Mouse (Mus musculus) frontal cortex, adult 2 months (tissue): Measurements from ENCODE around the gene Rec8. TPM values are rescaled to one million over a fixed set of nuclear protein-coding genes. Genes with fewer than 3 reads are reported as not detected.
A peak's percentile ranks its signal among the peaks of the same experiment; 100 is the strongest.

Experiments used
- DNase-seq, 2 experiments: peaks; one replicate each; pipeline ENCODE4 v3.0.0; 2022; ENCODE audit warnings: low spot score in 1 of 2; ENCODE audit errors: extremely low spot score in 1 of 2
- polyA plus RNA-seq: library from polyadenylated mRNA; depleted of rRNA; stranded (reverse); fragments of >200 nt; gene quantifications from 2 replicates; pipeline ENCODE4 v1.2.3, GENCODE M21; 2012

Gene Rec8
- polyA plus RNA-seq, 1 experiment: 17.2 TPM

DNA sequence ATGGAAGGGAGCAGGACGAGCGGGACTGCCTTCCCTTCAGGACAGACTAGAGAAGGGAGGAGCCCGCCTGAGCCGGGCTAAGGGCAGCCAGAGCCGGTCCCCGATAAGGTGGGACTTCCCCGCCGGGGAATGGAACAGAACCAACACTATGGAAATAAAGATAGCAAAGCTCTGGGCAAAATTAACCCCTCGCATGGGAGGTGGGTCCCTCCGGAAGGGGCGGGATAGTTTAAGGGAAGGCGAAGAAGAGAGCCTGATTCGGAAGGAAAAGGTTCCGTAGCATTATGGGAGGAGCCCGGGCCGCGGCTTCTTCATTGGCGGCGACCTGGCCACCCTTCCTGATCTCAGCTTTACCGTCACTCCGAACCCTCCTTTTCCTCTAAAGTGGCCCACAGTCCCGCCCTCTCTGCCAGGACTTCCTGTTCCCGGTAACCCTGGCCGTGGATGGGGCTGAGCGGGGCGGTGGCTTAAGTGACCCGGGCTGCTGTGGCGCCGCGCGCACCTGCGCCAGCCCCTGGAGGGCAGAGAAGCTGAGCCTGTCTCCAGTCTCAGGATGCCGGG lies 26.4 kb upstream of the Rec8 start, which contains the start of gene Rnf31:
TSS of gene Rnf31 (plus strand) at position 378 of the 561 bp plus-strand sequence.
- DNase-seq: peak; percentile 94 to 96

GRCm38 (mm10) chr14:55592226-55592625 lies 25.6 kb upstream of the Rec8 start:
- DNase-seq: no peak

DNA sequence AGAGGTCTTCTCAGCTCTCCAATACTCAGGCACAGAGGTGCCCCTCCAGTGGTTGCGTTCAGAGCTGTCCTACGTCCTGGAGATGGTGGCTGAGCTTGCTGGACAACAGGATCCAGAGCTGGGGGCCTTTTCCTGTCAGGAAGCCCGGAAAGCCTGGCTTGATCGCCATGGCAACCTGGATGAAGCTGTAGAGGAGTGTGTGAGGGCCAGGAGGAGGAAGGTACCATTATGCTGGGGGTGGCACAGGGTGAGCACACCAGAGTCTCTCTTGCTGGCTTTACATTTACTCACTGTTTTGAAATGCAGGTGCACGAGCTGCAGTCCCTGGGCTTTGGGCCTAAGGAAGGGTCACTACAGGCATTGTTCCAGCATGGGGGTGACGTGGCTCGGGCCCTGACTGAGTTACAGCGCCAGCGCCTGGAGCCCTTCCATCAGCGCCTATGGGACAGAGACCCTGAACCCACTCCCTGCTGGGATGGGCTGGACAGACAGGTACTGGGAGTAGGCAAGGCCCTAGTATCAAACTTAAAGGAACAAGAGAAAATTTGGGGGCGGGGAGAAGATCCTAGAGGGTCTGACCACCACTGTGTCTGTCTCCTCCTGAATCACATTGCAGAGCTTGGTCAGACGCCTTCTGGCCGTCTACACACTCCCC lies 21.7 kb upstream of the Rec8 start:
- DNase-seq: no peak

DNA sequence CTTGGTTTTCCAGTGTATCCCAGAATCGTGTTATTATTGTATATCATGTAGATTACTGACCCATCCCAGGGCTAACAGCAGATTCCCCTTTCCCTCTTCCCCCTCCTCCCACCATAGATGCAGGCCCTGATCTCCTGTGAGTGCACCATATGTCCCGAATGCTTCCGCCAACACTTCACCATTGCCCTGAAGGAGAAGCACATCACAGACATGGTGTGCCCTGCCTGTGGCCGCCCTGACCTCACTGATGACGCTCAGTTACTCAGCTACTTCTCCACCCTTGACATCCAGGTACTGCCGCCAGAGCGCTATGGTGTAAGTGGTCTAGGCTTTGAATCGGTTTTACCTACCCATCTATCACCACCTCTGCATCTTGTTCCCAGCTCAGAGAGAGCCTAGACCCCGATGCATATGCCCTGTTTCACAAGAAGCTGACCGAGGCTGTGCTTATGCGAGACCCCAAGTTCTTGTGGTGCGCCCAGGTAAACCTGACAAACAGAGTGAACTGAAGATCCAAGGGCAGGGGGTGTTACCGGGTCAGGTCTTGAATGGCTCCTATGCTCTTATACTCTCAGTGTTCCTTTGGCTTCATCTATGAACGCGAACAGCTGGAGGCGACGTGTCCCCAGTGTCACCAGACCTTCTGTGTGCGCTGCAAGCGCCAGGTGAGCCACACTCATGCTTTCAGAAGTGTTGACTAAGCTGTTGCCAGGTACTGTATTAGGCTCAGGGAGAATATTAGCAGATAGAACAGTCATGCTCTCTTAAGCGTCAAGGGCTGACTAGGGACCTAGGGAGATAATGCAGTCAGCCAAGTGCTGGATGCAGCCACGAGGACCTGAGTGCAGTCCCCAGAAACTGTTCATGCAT lies 19.1 kb upstream of the Rec8 start:
- no peak for DNase-seq

DNA sequence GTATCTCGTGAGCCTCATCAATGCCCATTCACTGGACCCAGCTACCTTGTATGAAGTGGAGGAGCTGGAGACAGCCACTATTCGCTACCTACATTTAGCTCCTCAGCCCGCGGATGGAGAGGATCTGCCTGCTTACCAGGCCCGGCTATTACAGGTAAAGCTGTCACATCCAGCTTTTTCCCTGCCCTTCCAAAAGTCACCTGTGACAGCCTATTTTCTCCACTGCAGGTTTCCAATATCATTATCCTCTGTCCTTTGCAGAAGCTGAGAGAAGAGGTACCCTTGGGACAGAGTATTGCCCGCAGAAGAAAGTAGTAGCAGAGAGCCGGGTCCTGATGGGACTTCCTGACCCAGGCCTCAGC lies 14.6 kb upstream of the Rec8 start, which contains the start of gene Irf9:
TSS of gene Irf9 (plus strand) at position 301 of the 362 bp plus-strand sequence.
- no peak for DNase-seq

GRCm38 (mm10) chr14:55603633-55604576 lies 13.9 kb upstream of the Rec8 start:
- DNase-seq: peak; percentile 78 to 90

- no peak for DNase-seq
Measured at GRCm38 (mm10) chr14:55604823-55605222, 13.0 kb upstream of the Rec8 start.

GRCm38 (mm10) chr14:55605743-55606459 lies 11.9 kb upstream of the Rec8 start:
- DNase-seq: no peak

- no peak for DNase-seq
Measured at GRCm38 (mm10) chr14:55608339-55608738, 9.5 kb upstream of the Rec8 start.

GRCm38 (mm10) chr14:55613346-55613745 lies 4.5 kb upstream of the Rec8 start:
- DNase-seq: no peak

DNA sequence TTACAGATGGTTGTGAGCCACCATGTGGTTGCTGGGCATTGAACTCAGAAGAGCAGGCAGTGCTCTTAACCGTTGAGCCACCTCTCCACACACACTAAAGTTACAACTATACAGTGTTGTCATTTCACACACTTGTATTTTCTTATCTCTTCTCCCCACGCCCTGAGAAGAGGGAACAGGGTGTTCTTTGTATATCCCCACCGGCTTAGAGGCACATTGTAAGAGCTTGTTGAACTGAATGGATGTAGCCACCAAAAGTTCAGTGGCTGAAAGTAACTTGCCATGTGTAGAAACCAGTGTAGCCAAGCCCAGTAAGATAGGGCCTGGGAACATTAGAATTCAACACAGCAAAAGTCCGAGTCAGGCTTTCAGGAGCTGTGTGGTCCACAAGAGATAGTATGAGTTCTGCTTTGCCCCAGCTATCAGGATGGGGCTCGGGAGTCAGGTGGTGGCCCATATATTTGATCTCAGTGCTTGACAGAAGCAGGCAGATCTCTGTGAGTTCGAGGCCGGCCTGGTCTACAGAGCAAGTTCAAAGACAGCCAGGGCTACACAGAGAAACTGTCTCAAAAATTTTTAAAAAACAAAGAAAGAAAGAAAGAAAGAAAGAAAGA lies 3.2 kb upstream of the Rec8 start:
- DNase-seq: no peak

DNA sequence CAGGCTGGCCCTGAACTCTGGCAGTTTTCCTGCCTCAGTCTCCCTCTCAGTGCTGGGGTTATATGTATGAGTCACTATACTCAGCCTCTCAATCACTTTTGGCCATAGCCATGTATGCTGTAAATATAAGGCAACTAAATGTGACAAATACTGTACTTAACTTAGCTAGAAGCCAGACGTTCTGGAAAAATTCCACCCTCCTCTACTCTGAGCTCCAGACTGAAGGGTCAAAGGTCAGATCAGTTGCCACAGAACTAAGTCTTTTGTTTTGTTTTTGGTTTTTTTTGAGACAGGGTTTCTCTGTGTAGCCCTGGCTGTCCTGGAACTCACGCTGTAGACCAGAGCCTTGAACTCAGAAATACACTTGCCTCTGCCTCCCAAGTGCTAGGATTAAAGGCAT lies 2.0 kb upstream of the Rec8 start:
- no peak for DNase-seq

DNA sequence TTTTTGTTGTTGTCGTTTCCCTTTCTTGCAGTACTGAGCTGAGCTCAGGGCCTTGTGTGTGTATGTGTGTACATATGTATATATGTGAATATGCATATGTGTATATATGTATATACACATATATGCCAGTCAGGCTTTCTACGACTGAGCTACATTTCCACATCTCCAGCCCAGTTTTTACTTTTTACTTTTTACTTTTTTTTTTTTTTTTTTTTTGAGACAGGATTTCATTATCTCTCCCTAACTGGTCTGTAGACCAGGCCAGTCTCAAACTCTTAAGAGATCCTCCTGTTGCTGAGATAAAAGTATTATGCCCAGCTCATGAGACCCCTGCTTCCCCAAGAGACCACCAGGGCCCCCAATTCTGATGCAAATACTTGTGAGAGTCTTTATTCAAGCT lies 993 bp upstream of the Rec8 start:
- DNase-seq: no peak

DNA sequence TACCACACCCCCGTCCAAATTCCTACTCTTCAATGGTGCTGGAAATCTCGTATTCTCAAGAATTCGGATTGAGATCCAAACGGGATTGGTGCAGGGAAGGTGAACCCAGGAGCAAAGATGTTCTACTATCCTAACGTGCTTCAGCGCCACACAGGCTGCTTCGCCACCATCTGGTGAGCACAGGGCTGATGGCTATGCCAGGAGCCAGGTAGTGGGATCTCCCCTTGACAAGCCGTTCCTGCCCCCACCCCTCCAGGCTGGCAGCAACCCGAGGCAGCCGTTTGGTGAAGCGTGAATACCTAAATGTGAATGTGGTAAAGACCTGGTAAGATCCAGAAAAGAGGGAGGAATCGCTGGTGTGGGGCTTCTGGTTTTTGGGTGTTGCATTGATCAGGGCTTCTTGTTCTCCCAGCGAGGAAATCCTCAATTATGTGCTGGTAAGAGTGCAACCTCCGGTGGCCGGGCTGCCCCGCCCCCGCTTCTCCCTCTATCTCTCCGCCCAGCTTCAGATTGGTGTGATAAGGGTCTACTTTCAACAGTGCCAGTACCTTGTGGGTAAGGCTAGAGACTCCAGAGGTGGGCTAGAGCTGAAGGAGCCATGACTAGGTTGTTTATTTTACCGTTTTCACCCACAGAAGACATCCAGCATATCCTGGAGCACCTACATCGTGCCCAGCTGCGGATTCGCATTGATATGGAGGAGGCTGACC lies 804 bp downstream of the Rec8 start:
- DNase-seq: no peak

DNA sequence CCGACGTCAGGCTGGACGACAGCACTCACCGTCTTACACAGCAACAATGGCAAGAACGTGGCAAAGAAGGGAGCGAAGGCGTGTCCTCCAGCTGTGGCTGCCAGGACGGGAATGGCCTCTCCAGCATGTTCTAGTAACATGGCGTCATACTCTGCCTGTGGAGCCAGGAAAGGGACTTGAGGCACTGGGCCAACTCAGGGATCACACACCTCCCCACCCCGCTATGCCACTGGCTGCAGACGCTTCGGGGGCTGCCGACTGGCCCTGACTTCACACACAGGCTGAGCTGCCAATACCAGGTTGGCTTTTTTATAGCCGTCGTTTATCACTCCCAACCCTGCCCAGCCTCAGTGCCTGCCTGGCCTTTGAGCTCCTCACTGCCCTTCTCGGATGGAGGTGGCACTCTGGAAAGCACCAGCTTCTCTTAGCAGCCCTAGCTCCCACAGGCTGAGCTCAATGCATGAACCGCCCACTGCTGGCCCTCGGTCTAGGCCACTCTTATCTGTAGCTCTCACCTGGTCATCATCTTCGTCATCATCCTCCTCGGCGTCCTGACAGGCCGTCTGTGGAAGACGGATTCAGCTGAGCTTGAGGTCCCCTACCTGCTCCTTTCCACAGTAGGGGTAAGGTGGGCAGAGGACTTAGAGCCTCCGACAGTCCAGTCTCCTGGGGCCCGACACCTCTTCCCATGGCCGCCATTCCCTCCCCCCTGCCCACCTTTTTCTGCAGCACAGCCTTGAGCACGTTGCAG lies 10.4 kb downstream of the Rec8 start:
- no peak for DNase-seq

DNA sequence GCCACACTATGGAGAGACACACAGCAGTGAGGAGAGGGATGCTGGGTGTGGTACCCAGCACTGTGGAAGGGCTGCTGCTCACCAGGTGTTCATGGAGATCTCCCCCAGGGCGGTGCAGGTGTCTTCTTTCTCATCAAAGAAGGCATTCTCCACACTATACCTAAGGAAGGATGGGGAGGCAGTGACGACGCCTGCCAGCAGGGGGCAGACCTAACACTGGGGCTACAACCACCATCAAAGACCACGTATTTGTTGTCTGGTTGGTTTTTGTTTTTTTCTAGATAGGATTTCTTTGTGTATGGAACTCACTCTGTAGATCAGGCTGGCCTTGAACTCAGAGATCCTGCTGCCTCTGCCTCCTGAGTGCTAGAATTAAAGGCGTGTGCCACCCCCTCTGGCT lies 11.5 kb downstream of the Rec8 start:
- peak in 1 of 2 experiments; percentile 54 for DNase-seq

GRCm38 (mm10) chr14:55634874-55635522 lies 17.2 kb downstream of the Rec8 start:
- DNase-seq: peak in 1 of 2 experiments; percentile 25
